Mouse (Mus musculus) kidney, adult 8-10 months (tissue): ENCODE data around the gene Pank4.

ENCODE experiments used
- DNase-seq, 2 experiments: peaks; one replicate each; pipeline ENCODE4 v3.0.0; 2022

The Pank4 gene

GRCm38 (mm10) chr4:154943323-154944039 is 20.4 kb upstream of the Pank4 start:
- no peak for DNase-seq

GRCm38 (mm10) chr4:154944121-154944590 is 19.8 kb upstream of the Pank4 start:
- DNase-seq, result peak; percentile 78 to 85

- peak; percentile 82 to 88 for DNase-seq
Measured at GRCm38 (mm10) chr4:154946319-154946718, 17.6 kb upstream of the Pank4 start.

GRCm38 (mm10) chr4:154948066-154948939 is 15.6 kb upstream of the Pank4 start:
- DNase-seq, result no peak

- no peak for DNase-seq
Measured at GRCm38 (mm10) chr4:154948940-154949588, 14.9 kb upstream of the Pank4 start.

GRCm38 (mm10) chr4:154949589-154949982 is 14.3 kb upstream of the Pank4 start:
- DNase-seq, result no peak

- no peak for DNase-seq
Measured at GRCm38 (mm10) chr4:154952461-154953241, 11.3 kb upstream of the Pank4 start.

- no peak for DNase-seq
Measured at GRCm38 (mm10) chr4:154956604-154957003, 7.3 kb upstream of the Pank4 start.

- DNase-seq, result no peak
Measured at GRCm38 (mm10) chr4:154957289-154957993, 6.5 kb upstream of the Pank4 start.

- no peak for DNase-seq
Measured at GRCm38 (mm10) chr4:154958171-154958570, 5.8 kb upstream of the Pank4 start.

GRCm38 (mm10) chr4:154958621-154959020 is 5.3 kb upstream of the Pank4 start:
- DNase-seq, result no peak

- DNase-seq, result no peak
Measured at GRCm38 (mm10) chr4:154960021-154960689, 3.8 kb upstream of the Pank4 start.

GRCm38 (mm10) chr4:154960690-154961225 is 3.2 kb upstream of the Pank4 start, which contains the start of gene Hes5:
Hes5 (plus strand) TSS chr4:154960923.
- DNase-seq, result no peak

GRCm38 (mm10) chr4:154961226-154961738 is 2.6 kb upstream of the Pank4 start:
- DNase-seq, result peak in 1 of 2 experiments; percentile 21

- no peak for DNase-seq
Measured at GRCm38 (mm10) chr4:154961911-154962310, 2.0 kb upstream of the Pank4 start.

- DNase-seq, result no peak
Measured at GRCm38 (mm10) chr4:154962683-154963082, 1.2 kb upstream of the Pank4 start.

- DNase-seq, result no peak
Measured at GRCm38 (mm10) chr4:154963190-154963836, 610 bp upstream of the Pank4 start.

- peak in 1 of 2 experiments; percentile 28 for DNase-seq
Measured at GRCm38 (mm10) chr4:154964581-154965235, 785 bp downstream of the Pank4 start.

GRCm38 (mm10) chr4:154965856-154966255 is 1.9 kb downstream of the Pank4 start:
- no peak for DNase-seq
